Mouse (Mus musculus) lung, adult 2 months (tissue): ENCODE measurements around the gene Palld.

Experiments
- CTCF ChIP-seq: fragments of 200-500 bp; IDR thresholded peaks from 2 replicates; pipeline ENCODE4 v1.5.1; 2011; ENCODE audit warnings: mild to moderate bottlenecking, low read length, control low read depth; ENCODE audit not compliant: insufficient read depth
- POLR2A ChIP-seq: fragments of 200-500 bp; IDR thresholded peaks from 2 replicates; pipeline ENCODE4 v1.6.1; 2011; ENCODE audit warnings: low read depth, mild to moderate bottlenecking, control low read depth, low read length, borderline replicate concordance; ENCODE audit errors: extremely low read depth

DNA sequence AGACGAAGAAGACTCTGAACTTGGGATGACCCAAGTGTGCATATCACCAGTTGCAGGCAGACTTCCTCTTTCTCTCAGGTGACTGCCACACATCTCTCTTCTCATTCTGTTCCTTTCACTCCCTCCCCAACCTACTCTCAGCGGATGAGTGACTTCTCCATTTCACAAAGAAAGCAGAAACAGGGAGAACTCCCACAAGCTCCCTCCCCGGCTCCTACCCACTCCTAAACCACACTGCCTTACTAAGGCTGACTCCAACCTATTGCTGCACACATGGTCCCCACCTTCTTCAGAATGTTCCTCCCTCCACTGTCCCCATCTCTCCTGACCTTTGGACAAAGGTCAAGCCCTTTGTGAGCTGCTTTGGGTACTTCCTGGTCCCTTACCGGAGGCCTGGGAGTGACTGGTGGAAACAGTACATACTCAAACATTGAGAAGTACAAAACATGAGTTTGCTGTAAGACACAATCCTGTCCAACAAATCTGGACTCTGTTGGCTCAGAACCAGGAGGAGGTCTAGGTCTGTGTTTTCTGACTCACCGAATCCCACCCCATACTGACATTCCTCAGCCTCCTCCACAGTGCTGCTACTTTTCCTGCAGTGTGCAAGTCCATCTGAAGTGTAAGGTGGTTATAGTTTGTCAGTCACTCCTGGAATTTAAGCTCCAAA, 317.6 kb downstream of the Palld start:
- TF ChIP-seq CTCF (no peak), POLR2A (no peak)
